Mouse (Mus musculus) neural tube, embryonic 13.5 days (tissue): ENCODE measurements around the gene Idi2. TPM values are rescaled to one million over a fixed set of nuclear protein-coding genes. Genes with fewer than 3 reads are reported as not detected.
"Not testable (repeated sequence)": the region's sequence is repeated elsewhere in the genome, so short reads cannot be mapped to it uniquely, and the experiment has no call there.

Source experiments
- ATAC-seq: fragments of 200-750 bp; cut with Nextera tagmentation; 2 replicates; pipeline ENCODE4 v1.8.0; 2017; ENCODE audit warnings: low read depth, mild to moderate bottlenecking, moderate TSS enrichment, moderate library complexity
- H3K27ac ChIP-seq: fragments of 300-500 bp; sonication (generic); replicated peaks from 2 replicates; pipeline ENCODE4 v1.5.1; 2015; ENCODE audit warnings: moderate library complexity, mild to moderate bottlenecking, inconsistent platforms
- H3K27me3 ChIP-seq: fragments of 300-500 bp; sonication (generic); 2 replicates; pipeline ENCODE4 v1.6.1; 2015; ENCODE audit warnings: mild to moderate bottlenecking, inconsistent platforms
- H3K36me3 ChIP-seq: fragments of 300-500 bp; sonication (generic); 2 replicates; pipeline ENCODE4 v1.6.1; 2015; ENCODE audit warnings: mild to moderate bottlenecking, inconsistent platforms
- H3K4me1 ChIP-seq: fragments of 300-500 bp; sonication (generic); replicated peaks from 2 replicates; pipeline ENCODE4 v1.6.1; 2015; ENCODE audit warnings: inconsistent platforms
- H3K4me2 ChIP-seq: fragments of 300-500 bp; sonication (generic); 2 replicates; pipeline ENCODE4 v1.6.1; 2015; ENCODE audit warnings: inconsistent platforms, mild to moderate bottlenecking, moderate library complexity
- H3K4me3 ChIP-seq: fragments of 300-500 bp; sonication (generic); 2 replicates; pipeline ENCODE4 v1.5.1; 2015; ENCODE audit warnings: mild to moderate bottlenecking, inconsistent platforms
- H3K9ac ChIP-seq: fragments of 300-500 bp; sonication (generic); 2 replicates; pipeline ENCODE4 v1.6.1; 2015; ENCODE audit warnings: moderate library complexity, mild to moderate bottlenecking, inconsistent platforms
- H3K9me3 ChIP-seq: fragments of 300-500 bp; sonication (generic); 2 replicates; pipeline ENCODE4 v1.6.1; 2016; ENCODE audit warnings: inconsistent platforms
- WGBS: fragments of 180-500 bp; shearing (Covaris S2); methylation state at CpG from one replicate; pipeline ENCODE4 v1.1.7; 2015; 5-methylcytosine and 5-hydroxymethylcytosine counted together
- polyA plus RNA-seq: library from polyadenylated mRNA; unstranded; fragments of >200 nt; fragmentation: Nextera tagmentation; extraction: Ambion mirVana; gene quantifications from 2 replicates; pipeline ENCODE4 v1.2.1, GENCODE M21; 2015

The Idi2 gene
- not detected in 2 replicates for polyA plus RNA-seq

GRCm38 (mm10) chr13:8952563-8952962 lies at the start of gene Idi2:
Idi2 (plus strand) TSS chr13:8952863.
- not testable (repeated sequence) for H3K4me3 ChIP-seq, H3K9me3 ChIP-seq, H3K9ac ChIP-seq, H3K36me3 ChIP-seq, H3K27ac ChIP-seq, ATAC-seq, H3K27me3 ChIP-seq, H3K4me1 ChIP-seq, H3K4me2 ChIP-seq

GRCm38 (mm10) chr13:8905986-8906385 lies 46.7 kb upstream of the Idi2 start:
- not testable (repeated sequence) for H3K4me3 ChIP-seq, H3K27ac ChIP-seq, ATAC-seq, H3K27me3 ChIP-seq, H3K9me3 ChIP-seq, H3K4me1 ChIP-seq, H3K4me2 ChIP-seq, H3K36me3 ChIP-seq, H3K9ac ChIP-seq
- 89% methylated on average over 2 of the region's 2 CpGs for WGBS

GRCm38 (mm10) chr13:8913890-8914289 lies 38.8 kb upstream of the Idi2 start:
- not testable (repeated sequence) for H3K4me1 ChIP-seq, H3K27ac ChIP-seq, H3K27me3 ChIP-seq, H3K4me3 ChIP-seq, H3K9me3 ChIP-seq, H3K36me3 ChIP-seq, H3K4me2 ChIP-seq, ATAC-seq, H3K9ac ChIP-seq
- 89% methylated on average over 8 of the region's 8 CpGs for WGBS

GRCm38 (mm10) chr13:8933499-8933898 lies 19.2 kb upstream of the Idi2 start:
- Histone ChIP-seq H3K9ac (no peak overlapping the region), H3K4me1 (no peaks in the 10 kb centered on the region), H3K27ac (no peak overlapping the region), H3K4me3 (no peak overlapping the region), H3K4me2 (no peak overlapping the region), H3K36me3 (no peaks in the 10 kb centered on the region), H3K27me3 (no peaks in the 10 kb centered on the region), H3K9me3 (no peaks in the 10 kb centered on the region)
- 60% methylated on average over 2 of the region's 2 CpGs for WGBS
- no peak for ATAC-seq

- H3K9ac ChIP-seq, H3K27ac ChIP-seq, ATAC-seq, H3K4me2 ChIP-seq, H3K36me3 ChIP-seq, H3K4me3 ChIP-seq, H3K4me1 ChIP-seq, H3K27me3 ChIP-seq, H3K9me3 ChIP-seq: not testable (repeated sequence)
- 82% methylated on average over 6 of the region's 6 CpGs for WGBS
Observed at GRCm38 (mm10) chr13:8937611-8938140, 15.0 kb upstream of the Idi2 start.

- H3K4me1 ChIP-seq, H3K4me3 ChIP-seq, H3K9me3 ChIP-seq, H3K27me3 ChIP-seq, H3K9ac ChIP-seq, H3K4me2 ChIP-seq, H3K36me3 ChIP-seq, ATAC-seq, H3K27ac ChIP-seq: not testable (repeated sequence)
- WGBS = 87% methylated on average over 4 of the region's 4 CpGs
Observed at GRCm38 (mm10) chr13:8941110-8941509, 11.6 kb upstream of the Idi2 start.

GRCm38 (mm10) chr13:8941701-8942100 lies 11.0 kb upstream of the Idi2 start:
- not testable (repeated sequence) for H3K9me3 ChIP-seq, H3K9ac ChIP-seq, H3K4me2 ChIP-seq, H3K4me1 ChIP-seq, ATAC-seq, H3K27me3 ChIP-seq, H3K36me3 ChIP-seq, H3K27ac ChIP-seq, H3K4me3 ChIP-seq
- 67% methylated on average over 1 of the region's 5 CpGs for WGBS

- WGBS = no CpG with 5 or more reads among the region's 5 CpGs
- H3K9me3 ChIP-seq, ATAC-seq, H3K4me3 ChIP-seq, H3K27ac ChIP-seq, H3K9ac ChIP-seq, H3K4me2 ChIP-seq, H3K4me1 ChIP-seq, H3K36me3 ChIP-seq, H3K27me3 ChIP-seq: not testable (repeated sequence)
Observed at GRCm38 (mm10) chr13:8943828-8944227, 8.8 kb upstream of the Idi2 start.

GRCm38 (mm10) chr13:8948131-8948530 lies 4.5 kb upstream of the Idi2 start, which contains the start of gene Gm9745:
Gm9745 (minus strand) TSS chr13:8948231.
- not testable (repeated sequence) for H3K4me2 ChIP-seq, H3K9ac ChIP-seq, ATAC-seq, H3K27ac ChIP-seq, H3K4me1 ChIP-seq, H3K27me3 ChIP-seq, H3K9me3 ChIP-seq, H3K36me3 ChIP-seq, H3K4me3 ChIP-seq

GRCm38 (mm10) chr13:8955127-8955526 lies 2.5 kb downstream of the Idi2 start:
- H3K9me3 ChIP-seq, H3K27ac ChIP-seq, ATAC-seq, H3K4me2 ChIP-seq, H3K36me3 ChIP-seq, H3K27me3 ChIP-seq, H3K4me3 ChIP-seq, H3K4me1 ChIP-seq, H3K9ac ChIP-seq: not testable (repeated sequence)
- 80% methylated on average over 2 of the region's 2 CpGs for WGBS

GRCm38 (mm10) chr13:8956873-8957272 lies 4.2 kb downstream of the Idi2 start:
- H3K27ac ChIP-seq, ATAC-seq: not testable (repeated sequence)

GRCm38 (mm10) chr13:8959058-8959457 lies 6.4 kb downstream of the Idi2 start:
- not testable (repeated sequence) for H3K9ac ChIP-seq, H3K9me3 ChIP-seq, H3K36me3 ChIP-seq, H3K4me2 ChIP-seq, H3K27ac ChIP-seq, H3K4me3 ChIP-seq, H3K4me1 ChIP-seq, ATAC-seq, H3K27me3 ChIP-seq
- WGBS = 40% methylated on average over 1 of the region's 5 CpGs

More at GRCm38 (mm10) chr13:8956873-8957272, 4.2 kb downstream of the Idi2 start:
- H3K4me1 ChIP-seq, H3K4me2 ChIP-seq, H3K9ac ChIP-seq, H3K36me3 ChIP-seq, H3K27me3 ChIP-seq, H3K9me3 ChIP-seq, H3K4me3 ChIP-seq: not testable (repeated sequence)
- no CpG with 5 or more reads among the region's 5 CpGs for WGBS

- not testable (repeated sequence) for H3K4me1 ChIP-seq, H3K27me3 ChIP-seq, H3K9ac ChIP-seq, H3K27ac ChIP-seq, H3K4me2 ChIP-seq, ATAC-seq, H3K4me3 ChIP-seq, H3K36me3 ChIP-seq, H3K9me3 ChIP-seq
- 92% methylated on average over 6 of the region's 6 CpGs for WGBS
Observed at GRCm38 (mm10) chr13:8959554-8959953, 6.9 kb downstream of the Idi2 start.
